Mouse (Mus musculus): Measurements from ENCODE around the gene Dscam.

Dscam gene

DNA sequence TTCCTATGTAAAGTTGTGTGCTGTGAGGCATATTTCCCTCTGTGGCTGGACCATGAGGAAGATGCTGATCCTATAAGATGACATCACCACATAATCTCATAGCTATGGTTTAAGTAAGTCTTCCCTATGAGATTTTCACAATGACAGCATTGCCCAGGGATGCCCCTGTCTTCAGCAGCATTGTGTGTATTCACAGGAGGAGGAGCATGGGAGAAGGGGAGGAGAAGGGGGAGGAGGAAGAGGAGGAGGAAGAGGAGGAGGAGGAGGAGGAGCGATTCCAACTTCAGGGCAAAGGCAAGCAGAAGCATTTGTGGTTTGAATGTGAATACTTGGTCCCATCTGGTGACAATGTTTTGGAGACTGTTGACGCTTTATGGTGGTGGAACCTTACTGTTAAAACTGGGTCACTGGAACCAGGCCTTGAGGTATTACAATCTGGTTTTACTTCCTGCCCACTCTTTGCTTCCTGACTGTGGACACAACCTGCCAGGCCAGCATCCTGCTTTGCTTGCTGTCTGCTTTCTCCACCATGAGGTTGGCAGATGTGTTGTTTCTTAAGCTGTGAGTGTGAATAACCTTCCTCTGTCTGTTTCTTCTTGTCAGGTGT lies 154.2 kb downstream of the Dscam start:
- DNase-seq: no peak

DNA sequence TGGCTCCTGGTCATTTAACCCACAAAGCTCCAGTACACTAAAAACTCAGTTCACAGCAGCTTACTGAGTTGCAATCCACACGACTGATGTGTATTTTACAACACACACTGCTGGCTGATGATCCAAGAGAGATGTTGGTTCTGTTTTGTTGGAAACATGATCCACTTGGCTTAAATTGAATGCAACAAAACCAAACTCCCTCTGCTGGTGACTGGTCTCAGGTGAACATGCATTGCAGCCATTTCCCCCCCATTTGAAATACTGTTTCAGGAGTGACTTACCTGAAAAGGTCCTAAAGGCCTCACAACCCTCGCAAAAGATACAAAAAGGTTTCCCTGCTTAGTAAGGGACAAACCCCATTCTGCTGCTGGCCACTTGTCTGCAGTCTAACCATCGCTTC lies 156.2 kb downstream of the Dscam start:
- DNase-seq: no peak

- peak; percentile 40 for DNase-seq
These were observed 161.2 kb downstream of the Dscam start for GRCm38 (mm10) chr16:97009116-97010055.

GRCm38 (mm10) chr16:97007892-97008527 lies 162.5 kb downstream of the Dscam start:
- no peak for DNase-seq

GRCm38 (mm10) chr16:97006854-97007182 lies 163.7 kb downstream of the Dscam start:
- DNase-seq: no peak

DNA sequence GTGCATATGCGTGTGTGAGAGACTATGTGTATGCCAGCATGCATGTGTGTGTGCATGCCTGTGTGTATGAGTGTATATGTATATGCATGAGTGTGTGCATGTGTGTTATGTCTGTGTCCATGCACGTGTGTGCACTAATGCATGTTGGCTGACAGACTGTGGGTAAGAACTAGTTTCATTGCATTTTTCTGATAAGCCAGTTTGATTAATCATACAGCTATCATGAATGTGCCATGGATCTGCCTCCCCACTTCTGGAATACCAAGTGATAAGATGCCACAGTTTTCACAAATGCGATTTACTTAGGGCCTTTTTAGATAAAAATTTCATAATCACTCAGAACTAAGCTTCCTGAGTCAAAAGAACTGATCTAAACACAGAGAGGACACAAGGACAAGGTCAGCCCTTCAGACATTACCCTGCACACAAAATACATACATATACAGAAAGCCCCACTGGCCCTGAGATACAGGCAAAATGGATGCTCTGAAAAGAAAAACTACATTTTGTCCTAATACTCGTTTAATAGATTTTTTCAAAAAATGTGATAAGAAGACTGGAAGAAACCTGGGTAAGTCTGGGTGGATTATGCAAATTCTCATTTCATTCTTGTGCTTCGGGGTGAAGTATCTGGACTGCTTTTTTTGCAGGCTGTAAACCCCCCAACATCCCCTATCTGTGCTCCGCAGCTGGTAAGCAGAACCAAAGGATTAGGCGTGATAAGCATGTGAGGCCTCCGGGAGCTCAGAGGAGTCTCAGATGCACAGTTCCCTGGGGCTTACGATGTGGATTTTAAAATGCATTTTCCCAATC lies 164.3 kb downstream of the Dscam start:
- no peak for DNase-seq

- DNase-seq: no peak
These were observed 166.6 kb downstream of the Dscam start for GRCm38 (mm10) chr16:97003965-97004364.

- no peak for DNase-seq
These were observed 167.7 kb downstream of the Dscam start for GRCm38 (mm10) chr16:97002837-97003236.

DNA sequence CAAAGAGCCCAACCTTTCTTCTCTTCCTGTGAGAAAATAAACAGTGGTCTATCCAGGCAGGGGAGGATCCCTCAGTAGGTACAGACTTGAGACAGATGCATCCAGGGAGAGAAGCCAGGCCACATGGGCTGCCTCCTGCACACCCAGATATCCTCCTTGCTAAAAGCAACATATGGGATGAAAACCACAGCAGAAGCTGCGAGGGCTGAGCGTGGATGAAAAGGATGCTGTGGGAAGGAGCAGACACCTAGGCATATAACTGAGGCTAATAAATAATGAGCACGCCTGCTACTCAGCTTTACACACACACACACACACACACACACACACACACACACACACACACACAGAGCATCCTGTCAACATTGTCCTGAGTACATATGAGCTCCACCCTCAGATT lies 168.4 kb downstream of the Dscam start:
- DNase-seq: peak; percentile 82

DNA sequence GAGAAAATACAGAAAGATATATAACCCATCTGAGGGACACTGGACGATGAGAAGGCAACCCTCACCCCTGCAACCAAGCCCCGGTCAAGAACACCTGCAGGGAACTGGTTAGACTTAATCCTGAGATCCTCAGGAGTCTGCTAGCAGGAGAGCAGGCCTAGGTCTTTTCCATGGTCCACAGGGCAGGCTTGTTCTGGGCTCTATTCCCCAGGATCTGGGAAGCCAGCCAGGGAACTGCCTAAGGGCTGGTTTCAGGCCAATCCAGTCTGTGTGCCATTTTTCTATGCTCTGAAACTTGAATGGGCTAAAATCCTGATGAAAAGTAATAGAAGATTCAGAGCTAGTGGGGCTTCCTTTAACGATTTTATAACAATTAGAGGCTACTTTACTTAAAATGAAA lies 173.7 kb downstream of the Dscam start:
- peak; percentile 39 for DNase-seq

- no peak for DNase-seq
These were observed 174.7 kb downstream of the Dscam start for GRCm38 (mm10) chr16:96995858-96996257.

- DNase-seq: no peak
These were observed 183.2 kb downstream of the Dscam start for GRCm38 (mm10) chr16:96987396-96987795.

GRCm38 (mm10) chr16:96973300-96973699 lies 197.3 kb downstream of the Dscam start:
- no peak for DNase-seq

GRCm38 (mm10) chr16:96971768-96972167 lies 198.8 kb downstream of the Dscam start:
- no peak for DNase-seq

GRCm38 (mm10) chr16:96970412-96970811 lies 200.1 kb downstream of the Dscam start:
- DNase-seq: no peak

DNA sequence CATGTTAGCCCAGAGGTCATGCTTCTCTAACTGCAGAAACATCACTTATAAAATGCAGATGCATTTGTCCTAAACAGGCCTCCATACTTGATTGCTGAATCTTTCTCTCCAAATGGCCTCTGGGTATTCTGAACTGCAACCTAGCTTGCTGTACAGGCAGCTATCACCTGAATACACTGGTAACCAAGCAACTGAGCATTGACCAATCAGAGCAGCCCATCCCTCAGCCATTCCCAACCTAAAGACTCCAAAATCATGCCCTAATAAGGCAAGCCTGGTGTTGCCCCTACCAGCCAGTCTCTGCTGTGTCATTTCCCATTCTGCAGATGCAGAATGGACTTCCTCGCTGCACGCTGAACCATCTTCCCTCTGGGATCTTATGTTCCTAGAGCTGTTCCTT lies 200.9 kb downstream of the Dscam start:
- no peak for DNase-seq

DNA sequence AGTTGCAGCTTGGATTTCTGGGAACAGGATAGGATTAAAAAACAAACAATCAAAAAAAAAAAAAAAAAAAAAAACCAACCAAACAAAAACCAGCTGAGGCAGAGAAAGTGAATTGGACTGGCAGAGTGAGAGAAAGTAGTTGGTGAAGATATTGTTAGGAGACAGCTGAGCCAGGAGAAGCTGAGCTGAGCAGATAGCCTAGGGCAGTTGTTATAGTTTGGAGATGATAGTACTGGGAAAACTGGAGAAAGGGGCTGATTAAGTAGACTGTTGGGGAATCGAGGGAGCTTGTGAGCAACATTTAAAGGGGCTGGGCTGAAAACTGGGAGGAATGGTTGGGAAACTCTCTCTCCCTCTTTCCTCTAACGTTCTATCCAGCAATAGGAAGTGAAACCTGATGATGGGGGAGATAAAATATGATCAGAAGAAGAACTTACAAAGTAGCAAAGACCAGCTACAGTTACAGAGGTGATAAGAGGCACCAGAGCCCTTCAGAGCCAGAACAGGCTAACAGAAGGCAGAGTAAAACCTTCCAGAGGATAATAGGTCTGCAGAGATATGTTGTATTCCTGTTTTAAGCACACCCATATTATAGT lies 201.6 kb downstream of the Dscam start:
- DNase-seq: no peak

GRCm38 (mm10) chr16:96959695-96960094 lies 210.9 kb downstream of the Dscam start:
- DNase-seq: no peak

- DNase-seq: no peak
These were observed 224.9 kb downstream of the Dscam start for GRCm38 (mm10) chr16:96945468-96946302.

DNA sequence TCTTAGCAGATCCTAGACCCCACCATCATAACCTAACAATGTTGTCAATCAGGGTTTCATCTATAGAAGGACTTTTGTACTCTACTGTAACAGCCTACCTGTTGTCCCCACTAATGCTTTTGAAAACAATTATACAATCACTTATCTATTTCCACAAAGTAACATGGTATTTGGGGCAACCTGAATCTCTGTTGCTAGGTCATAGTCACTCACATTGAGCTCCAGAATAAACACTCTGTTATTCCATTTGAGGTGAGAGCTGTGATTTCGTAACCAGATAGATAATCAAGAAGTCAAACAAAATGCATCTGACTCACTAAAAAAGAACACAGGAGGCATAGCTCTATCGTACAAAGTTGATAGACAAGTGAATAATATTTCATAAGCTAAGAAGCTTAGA lies 226.9 kb downstream of the Dscam start:
- no peak for DNase-seq

DNA sequence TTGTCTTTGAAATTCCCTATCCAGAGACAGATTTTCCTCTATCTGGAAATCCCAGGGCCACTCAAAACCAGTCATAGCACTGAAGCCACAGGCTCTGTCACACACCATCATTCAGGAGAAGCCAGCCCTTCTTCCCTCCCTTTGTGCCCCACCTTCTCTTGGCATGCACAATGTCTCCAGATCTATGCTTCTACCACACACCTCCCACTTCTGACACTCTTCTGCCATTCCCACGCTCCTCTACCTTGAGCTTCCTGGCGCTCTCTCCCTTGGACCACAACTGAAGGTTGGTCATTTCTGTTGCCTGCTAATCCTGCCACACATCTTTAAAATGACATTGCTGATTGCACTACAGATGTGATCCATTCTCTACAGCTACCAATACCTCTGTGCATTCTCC lies 235.8 kb downstream of the Dscam start:
- no peak for DNase-seq

DNA sequence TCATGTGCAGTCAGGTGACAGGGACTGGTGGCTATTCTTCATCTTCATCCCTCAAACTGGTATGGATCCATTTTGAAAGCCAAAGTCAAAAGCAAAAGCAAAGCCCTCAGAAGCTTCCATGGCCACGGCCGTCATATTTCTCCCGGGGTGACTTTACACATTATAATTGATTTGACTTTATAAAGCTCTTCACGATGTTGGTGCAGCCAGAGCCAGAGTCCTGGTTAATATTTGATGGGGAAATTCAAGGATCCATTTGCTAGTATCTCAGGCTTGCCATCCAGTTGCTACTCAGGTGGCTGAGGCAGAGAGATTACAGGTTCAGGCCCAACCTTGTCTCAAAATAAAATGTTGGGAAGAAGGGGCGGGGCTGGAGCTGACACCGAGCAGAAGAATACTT lies 238.3 kb downstream of the Dscam start:
- DNase-seq: no peak

Data from right cerebral cortex, postnatal 25 days (tissue).